Mouse (Mus musculus): ENCODE data around the gene Erich6. TPM values are rescaled to one million over a fixed set of nuclear protein-coding genes. Genes with fewer than 3 reads are reported as not detected.

Erich6 gene
- polyA plus RNA-seq, 1 experiment from 2014 or later, result 0.07 TPM

GRCm38 (mm10) chr3:58678905-58679304 lies 41.9 kb upstream of the Erich6 start:
- Histone ChIP-seq H3K9me3 (ENCODE audit: control insufficient read depth, low read length) (no peaks in the 10 kb centered on the region), H3K4me2 (ENCODE audit: low read depth, low read length) (no peak overlapping the region), H3K4me3 (ENCODE audit: low read depth, low read length) (no peak overlapping the region), H3K36me3 (ENCODE audit: control insufficient read depth, insufficient read depth, low read length) (0 out of 2 replicates have a peak, but pooled peaks cover 12% of the 10 kb centered on the region), H3K9ac (ENCODE audit: low read depth, low read length) (no peak overlapping the region), H3K27me3 (replicated peaks; ENCODE audit: control insufficient read depth, insufficient read depth, low read length) (no peaks in the 10 kb centered on the region), H3K27ac (replicated peaks; ENCODE audit: low read depth, low read length) (peak overlapping the region; percentile 52), H3K4me1 (ENCODE audit: control insufficient read depth, insufficient read depth, low read length) (peaks cover 22% of the 10 kb centered on the region; the same call in 1 of the 2 replicates)
- ATAC-seq (ENCODE audit: low read depth), result no peak
- DNase-seq (ENCODE audit: low spot score), result no peak
- 48% methylated on average over 2 of the region's 2 CpGs for WGBS

- no peak for ATAC-seq (ENCODE audit: low read depth)
- 47% methylated on average over 8 of the region's 8 CpGs for WGBS
These were observed 41.4 kb upstream of the Erich6 start for GRCm38 (mm10) chr3:58678384-58678783.

GRCm38 (mm10) chr3:58677615-58678014 lies 40.6 kb upstream of the Erich6 start:
- DNase-seq (ENCODE audit: low spot score) (no peak), ATAC-seq (ENCODE audit: low read depth) (peak; percentile 66; the same call in 1 of the 2 replicates)
- H3K4me2 ChIP-seq (ENCODE audit: low read depth, low read length), result no peak overlapping the region
- H3K27me3 ChIP-seq (replicated peaks; ENCODE audit: control insufficient read depth, insufficient read depth, low read length), result no peaks in the 10 kb centered on the region
- H3K36me3 ChIP-seq (ENCODE audit: control insufficient read depth, insufficient read depth, low read length), result 0 out of 2 replicates have a peak, but pooled peaks cover 12% of the 10 kb centered on the region
- 47% methylated on average over 3 of the region's 3 CpGs for WGBS
- no peaks in the 10 kb centered on the region for H3K9me3 ChIP-seq (ENCODE audit: control insufficient read depth, low read length)
- H3K27ac ChIP-seq (replicated peaks; ENCODE audit: low read depth, low read length), result no peak overlapping the region
- H3K4me1 ChIP-seq (ENCODE audit: control insufficient read depth, insufficient read depth, low read length), result peaks cover 22% of the 10 kb centered on the region; the same call in 1 of the 2 replicates
- no peak overlapping the region for H3K9ac ChIP-seq (ENCODE audit: low read depth, low read length)
- no peak overlapping the region for H3K4me3 ChIP-seq (ENCODE audit: low read depth, low read length)

More at GRCm38 (mm10) chr3:58678384-58678783, 41.4 kb upstream of the Erich6 start:
- H3K9me3 ChIP-seq (ENCODE audit: control insufficient read depth, low read length), result no peaks in the 10 kb centered on the region
- H3K9ac ChIP-seq (ENCODE audit: low read depth, low read length), result no peak overlapping the region
- 0 out of 2 replicates have a peak, but pooled peaks cover 12% of the 10 kb centered on the region for H3K36me3 ChIP-seq (ENCODE audit: control insufficient read depth, insufficient read depth, low read length)
- peaks cover 22% of the 10 kb centered on the region; the same call in 1 of the 2 replicates for H3K4me1 ChIP-seq (ENCODE audit: control insufficient read depth, insufficient read depth, low read length)
- no peak overlapping the region for H3K4me2 ChIP-seq (ENCODE audit: low read depth, low read length)
- H3K4me3 ChIP-seq (ENCODE audit: low read depth, low read length), result no peak overlapping the region
- H3K27me3 ChIP-seq (replicated peaks; ENCODE audit: control insufficient read depth, insufficient read depth, low read length), result no peaks in the 10 kb centered on the region
- DNase-seq (ENCODE audit: low spot score), result no peak
- peak overlapping the region; percentile 52; the same call in 1 of the 2 replicates for H3K27ac ChIP-seq (replicated peaks; ENCODE audit: low read depth, low read length)

GRCm38 (mm10) chr3:58673295-58673694 lies 36.3 kb upstream of the Erich6 start:
- ATAC-seq (ENCODE audit: low read depth) (no peak), DNase-seq (ENCODE audit: low spot score) (no peak)
- H3K9me3 ChIP-seq (ENCODE audit: control insufficient read depth, low read length), result no peaks in the 10 kb centered on the region
- 0 out of 2 replicates have a peak, but pooled peaks cover 12% of the 10 kb centered on the region for H3K36me3 ChIP-seq (ENCODE audit: control insufficient read depth, insufficient read depth, low read length)
- H3K27me3 ChIP-seq (replicated peaks; ENCODE audit: control insufficient read depth, insufficient read depth, low read length), result no peaks in the 10 kb centered on the region
- peaks cover 7% of the 10 kb centered on the region; the same call in 1 of the 2 replicates for H3K4me1 ChIP-seq (ENCODE audit: control insufficient read depth, insufficient read depth, low read length)
- H3K9ac ChIP-seq (ENCODE audit: low read depth, low read length), result no peak overlapping the region
- H3K27ac ChIP-seq (replicated peaks; ENCODE audit: low read depth, low read length), result no peak overlapping the region
- WGBS, result 92% methylated on average over 5 of the region's 5 CpGs
- H3K4me3 ChIP-seq (ENCODE audit: low read depth, low read length), result no peak overlapping the region
- no peak overlapping the region for H3K4me2 ChIP-seq (ENCODE audit: low read depth, low read length)

GRCm38 (mm10) chr3:58672481-58673183 lies 35.6 kb upstream of the Erich6 start:
- H3K4me2 ChIP-seq (ENCODE audit: low read depth, low read length), result no peak overlapping the region
- H3K36me3 ChIP-seq (ENCODE audit: control insufficient read depth, insufficient read depth, low read length), result 0 out of 2 replicates have a peak, but pooled peaks cover 12% of the 10 kb centered on the region
- H3K9me3 ChIP-seq (ENCODE audit: control insufficient read depth, low read length), result no peaks in the 10 kb centered on the region
- no peak overlapping the region for H3K9ac ChIP-seq (ENCODE audit: low read depth, low read length)
- H3K27ac ChIP-seq (replicated peaks; ENCODE audit: low read depth, low read length), result no peak overlapping the region
- no peaks in the 10 kb centered on the region for H3K27me3 ChIP-seq (replicated peaks; ENCODE audit: control insufficient read depth, insufficient read depth, low read length)
- no peak overlapping the region for H3K4me3 ChIP-seq (ENCODE audit: low read depth, low read length)
- 51% methylated on average over 4 of the region's 4 CpGs for WGBS
- no peak; the same call in 1 of the 2 replicates for ATAC-seq (ENCODE audit: low read depth)
- peaks cover under 1% of the 10 kb centered on the region; the same call in 1 of the 2 replicates for H3K4me1 ChIP-seq (ENCODE audit: control insufficient read depth, insufficient read depth, low read length)
- no peak for DNase-seq (ENCODE audit: low spot score)

GRCm38 (mm10) chr3:58671616-58672250 lies 34.7 kb upstream of the Erich6 start:
- Histone ChIP-seq H3K27ac (replicated peaks; ENCODE audit: low read depth, low read length) (no peak overlapping the region), H3K4me3 (ENCODE audit: low read depth, low read length) (no peak overlapping the region), H3K4me1 (ENCODE audit: control insufficient read depth, insufficient read depth, low read length) (no peaks in the 10 kb centered on the region), H3K36me3 (ENCODE audit: control insufficient read depth, insufficient read depth, low read length) (0 out of 2 replicates have a peak, but pooled peaks cover 12% of the 10 kb centered on the region), H3K9me3 (ENCODE audit: control insufficient read depth, low read length) (no peaks in the 10 kb centered on the region), H3K4me2 (ENCODE audit: low read depth, low read length) (no peak overlapping the region), H3K27me3 (replicated peaks; ENCODE audit: control insufficient read depth, insufficient read depth, low read length) (no peaks in the 10 kb centered on the region), H3K9ac (ENCODE audit: low read depth, low read length) (no peak overlapping the region)
- WGBS, result 54% methylated on average over 6 of the region's 6 CpGs
- ATAC-seq (ENCODE audit: low read depth), result no peak
- no peak for DNase-seq (ENCODE audit: low spot score)

GRCm38 (mm10) chr3:58663970-58664369 lies 27.0 kb upstream of the Erich6 start:
- no peaks in the 10 kb centered on the region for H3K4me1 ChIP-seq (ENCODE audit: control insufficient read depth, insufficient read depth, low read length)
- H3K9ac ChIP-seq (ENCODE audit: low read depth, low read length), result no peak overlapping the region
- H3K4me2 ChIP-seq (ENCODE audit: low read depth, low read length), result no peak overlapping the region
- no peaks in the 10 kb centered on the region for H3K9me3 ChIP-seq (ENCODE audit: control insufficient read depth, low read length)
- ATAC-seq (ENCODE audit: low read depth) (no peak), DNase-seq (ENCODE audit: low spot score) (no peak)
- no peak overlapping the region for H3K27ac ChIP-seq (replicated peaks; ENCODE audit: low read depth, low read length)
- 87% methylated on average over 7 of the region's 7 CpGs for WGBS
- H3K36me3 ChIP-seq (ENCODE audit: control insufficient read depth, insufficient read depth, low read length), result no peaks in the 10 kb centered on the region
- H3K4me3 ChIP-seq (ENCODE audit: low read depth, low read length), result no peak overlapping the region
- H3K27me3 ChIP-seq (replicated peaks; ENCODE audit: control insufficient read depth, insufficient read depth, low read length), result no peaks in the 10 kb centered on the region

- no peaks in the 10 kb centered on the region for H3K4me1 ChIP-seq (ENCODE audit: control insufficient read depth, insufficient read depth, low read length)
- no peak overlapping the region for H3K27ac ChIP-seq (replicated peaks; ENCODE audit: low read depth, low read length)
- ATAC-seq (ENCODE audit: low read depth), result no peak
- H3K4me2 ChIP-seq (ENCODE audit: low read depth, low read length), result no peak overlapping the region
- WGBS, result 88% methylated on average over 4 of the region's 4 CpGs
- no peak for DNase-seq (ENCODE audit: low spot score)
- no peaks in the 10 kb centered on the region for H3K9me3 ChIP-seq (ENCODE audit: control insufficient read depth, low read length)
- no peak overlapping the region for H3K4me3 ChIP-seq (ENCODE audit: low read depth, low read length)
- H3K36me3 ChIP-seq (ENCODE audit: control insufficient read depth, insufficient read depth, low read length), result no peaks in the 10 kb centered on the region
- no peak overlapping the region for H3K9ac ChIP-seq (ENCODE audit: low read depth, low read length)
- H3K27me3 ChIP-seq (replicated peaks; ENCODE audit: control insufficient read depth, insufficient read depth, low read length), result no peaks in the 10 kb centered on the region
These were observed 23.6 kb upstream of the Erich6 start for GRCm38 (mm10) chr3:58660636-58661035.
